Mouse (Mus musculus): Measurements from ENCODE around the gene Limch1.
A peak's percentile ranks its signal among the peaks of the same experiment; 100 is the strongest.

Gene Limch1

GRCm38 (mm10) chr5:66745390-66745995 lies at the start of gene Limch1:
TSS of gene Limch1 (plus strand) at chr5:66745827.
- peak; percentile 16 for DNase-seq

GRCm38 (mm10) chr5:66697119-66697518 lies 48.5 kb upstream of the Limch1 start:
- DNase-seq: peak; percentile 29

- no peak for DNase-seq
These were observed 45.7 kb upstream of the Limch1 start for GRCm38 (mm10) chr5:66699911-66700310.

GRCm38 (mm10) chr5:66701951-66702350 lies 43.7 kb upstream of the Limch1 start:
- DNase-seq: no peak

GRCm38 (mm10) chr5:66703317-66704004 lies 42.2 kb upstream of the Limch1 start:
- DNase-seq: no peak

GRCm38 (mm10) chr5:66707859-66708258 lies 37.8 kb upstream of the Limch1 start:
- DNase-seq: no peak

- no peak for DNase-seq
These were observed 35.1 kb upstream of the Limch1 start for GRCm38 (mm10) chr5:66710445-66711019.

- no peak for DNase-seq
These were observed 32.8 kb upstream of the Limch1 start for GRCm38 (mm10) chr5:66712801-66713200.

- no peak for DNase-seq
These were observed 30.1 kb upstream of the Limch1 start for GRCm38 (mm10) chr5:66715498-66715931.

- no peak for DNase-seq
These were observed 27.7 kb upstream of the Limch1 start for GRCm38 (mm10) chr5:66717931-66718330.

GRCm38 (mm10) chr5:66718413-66718812 lies 27.2 kb upstream of the Limch1 start:
- DNase-seq: no peak

- no peak for DNase-seq
These were observed 26.7 kb upstream of the Limch1 start for GRCm38 (mm10) chr5:66718880-66719279.

GRCm38 (mm10) chr5:66720921-66721320 lies 24.7 kb upstream of the Limch1 start:
- DNase-seq: no peak

- DNase-seq: no peak
These were observed 23.0 kb upstream of the Limch1 start for GRCm38 (mm10) chr5:66722586-66722985.

GRCm38 (mm10) chr5:66723037-66723436 lies 22.6 kb upstream of the Limch1 start:
- DNase-seq: no peak

- DNase-seq: no peak
These were observed 22.0 kb upstream of the Limch1 start for GRCm38 (mm10) chr5:66723626-66724025.

- DNase-seq: no peak
These were observed 16.3 kb upstream of the Limch1 start for GRCm38 (mm10) chr5:66729306-66729705.

- DNase-seq: no peak
These were observed 14.9 kb upstream of the Limch1 start for GRCm38 (mm10) chr5:66730621-66731301.

- DNase-seq: no peak
These were observed 14.3 kb upstream of the Limch1 start for GRCm38 (mm10) chr5:66731302-66731697.

- no peak for DNase-seq
These were observed 12.1 kb upstream of the Limch1 start for GRCm38 (mm10) chr5:66733556-66733955.

- no peak for DNase-seq
These were observed 6.3 kb upstream of the Limch1 start for GRCm38 (mm10) chr5:66739376-66739775.

- DNase-seq: no peak
These were observed 512 bp downstream of the Limch1 start for GRCm38 (mm10) chr5:66745996-66746681.

- no peak for DNase-seq
These were observed 1.1 kb downstream of the Limch1 start for GRCm38 (mm10) chr5:66746761-66747160.

Measured in thymus, postnatal 4 days (tissue).